Mouse (Mus musculus) lung, postnatal 4 days (tissue): ENCODE data around the gene Olfr1141.

Source experiments
- DNase-seq, 2 experiments: peaks; one replicate each; pipeline ENCODE4 v3.0.0; 2021

The Olfr1141 gene

DNA sequence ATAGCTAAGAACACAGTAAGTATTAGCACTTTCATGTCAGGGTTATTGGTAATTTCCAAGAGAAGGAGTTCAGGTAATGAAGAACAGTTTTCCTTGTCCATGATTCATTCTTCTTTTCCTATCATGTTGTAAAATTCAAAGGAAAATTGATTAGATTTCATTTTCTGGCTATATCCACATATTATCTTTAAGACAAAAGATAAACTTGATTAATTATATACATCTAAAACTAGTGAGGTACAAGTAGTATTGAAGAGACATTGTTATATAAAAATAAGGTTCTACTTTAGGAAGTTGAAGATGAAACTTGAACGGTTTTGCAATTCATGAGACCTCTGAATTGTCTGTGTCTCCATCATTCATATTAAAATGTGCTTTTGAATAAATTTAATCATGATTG lies at the start of gene Olfr1141:
Gene Olfr1141 (minus strand): TSS at position 101 of the 400 bp plus-strand sequence.
- no peak for DNase-seq

DNA sequence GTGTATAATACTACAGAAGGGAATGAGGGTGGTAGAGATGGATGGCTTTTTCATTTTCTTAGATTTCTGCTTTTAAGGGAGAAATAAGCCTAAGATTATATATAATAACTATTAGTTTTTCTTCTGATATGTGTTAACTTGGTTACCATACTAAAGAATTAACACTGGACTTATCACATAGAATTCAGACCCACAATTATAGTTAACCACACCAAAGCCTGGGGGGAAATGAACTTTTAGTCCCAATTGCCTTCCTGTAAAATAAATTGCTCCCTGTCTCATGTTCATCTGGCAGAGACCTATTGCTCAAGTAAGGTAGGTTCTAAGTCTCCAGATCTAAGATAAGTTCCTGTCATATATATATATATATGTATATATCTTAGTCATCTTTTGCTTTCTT lies 46.5 kb upstream of the Olfr1141 start, which contains the start of gene Olfr1143:
Gene Olfr1143 (plus strand): TSS at position 301 of the 400 bp plus-strand sequence.
- no peak for DNase-seq

DNA sequence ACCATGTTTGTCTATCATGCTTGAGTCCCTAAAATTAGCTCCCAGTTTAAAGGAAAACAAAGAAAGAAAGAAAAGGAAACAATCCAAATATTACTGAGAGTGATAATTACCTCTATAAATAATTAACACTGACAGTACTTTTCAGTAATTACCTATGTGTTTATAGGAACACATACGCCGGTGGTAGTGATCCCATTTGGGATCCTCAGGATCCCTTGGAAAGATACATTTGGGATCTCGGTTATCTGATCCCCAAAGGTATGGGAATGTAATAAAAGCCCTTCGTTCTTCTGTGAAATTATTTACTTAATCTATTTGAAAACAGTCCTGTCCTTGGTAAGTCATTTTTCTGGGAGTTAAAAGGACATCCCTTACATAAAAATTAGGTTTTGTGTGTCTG lies 25.4 kb upstream of the Olfr1141 start, which contains the start of gene Olfr152:
Gene Olfr152 (plus strand): TSS at position 301 of the 400 bp plus-strand sequence.
- DNase-seq: no peak

DNA sequence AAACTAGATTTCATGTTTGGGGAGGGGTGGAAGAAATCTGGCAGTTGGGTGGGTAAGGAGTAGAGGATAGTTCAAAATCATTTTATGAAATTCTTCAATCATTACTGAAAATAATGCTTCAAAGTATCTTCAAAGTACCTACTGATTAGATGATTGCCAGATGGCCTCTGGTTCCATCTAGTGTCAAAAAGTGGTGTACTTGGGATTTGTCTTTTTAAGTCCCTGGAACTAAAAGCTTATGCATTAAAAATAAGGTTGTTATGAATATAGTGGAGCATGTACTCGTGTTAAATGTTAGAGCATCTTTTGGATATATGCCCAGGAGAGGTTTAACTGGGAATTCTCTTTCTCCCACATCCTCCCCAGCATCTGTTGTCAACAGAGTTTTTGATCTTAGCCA lies 22.4 kb upstream of the Olfr1141 start:
- DNase-seq: no peak

DNA sequence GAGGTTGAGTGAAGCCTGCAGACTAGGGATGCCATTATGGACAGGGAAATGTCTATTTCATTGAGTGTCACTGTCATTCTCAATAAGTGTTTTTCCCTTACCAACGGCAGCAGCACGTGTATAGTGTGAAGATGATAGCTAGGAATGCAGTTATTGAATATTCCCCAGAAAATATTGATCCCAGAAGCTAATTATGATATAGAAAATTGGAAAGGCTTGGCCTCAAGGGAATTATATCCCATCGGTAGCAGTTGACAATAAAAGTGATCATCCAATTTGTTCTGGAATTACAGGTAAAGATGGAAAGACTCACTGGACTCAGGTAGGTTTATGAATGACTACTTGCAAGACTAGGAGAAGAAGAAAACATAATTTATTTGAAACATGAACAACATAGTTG lies 10.3 kb downstream of the Olfr1141 start, which contains the start of gene Olfr1140:
Gene Olfr1140 (plus strand): TSS at position 301 of the 400 bp plus-strand sequence.
- no peak for DNase-seq

DNA sequence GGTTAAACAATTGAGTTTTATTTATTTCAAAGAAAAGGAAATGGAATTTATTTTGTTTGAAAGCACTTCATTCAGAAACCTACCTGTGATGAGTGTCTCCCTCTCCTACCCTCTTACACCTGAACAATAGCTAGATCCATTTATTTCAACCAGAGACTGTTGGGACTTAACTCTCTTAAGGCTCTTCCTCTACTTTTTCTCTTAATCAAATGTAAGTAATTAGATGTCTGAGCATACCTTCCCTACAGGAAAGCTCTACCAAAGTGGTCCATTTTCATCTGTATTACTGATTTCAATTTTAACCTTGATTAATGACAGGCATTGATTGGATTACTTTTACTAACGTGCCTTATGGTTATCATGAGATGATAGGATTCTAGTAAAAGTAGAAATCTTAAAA lies 13.9 kb downstream of the Olfr1141 start, which contains the start of gene Olfr1138:
Gene Olfr1138 (minus strand): TSS at position 101 of the 400 bp plus-strand sequence.
- no peak for DNase-seq

DNA sequence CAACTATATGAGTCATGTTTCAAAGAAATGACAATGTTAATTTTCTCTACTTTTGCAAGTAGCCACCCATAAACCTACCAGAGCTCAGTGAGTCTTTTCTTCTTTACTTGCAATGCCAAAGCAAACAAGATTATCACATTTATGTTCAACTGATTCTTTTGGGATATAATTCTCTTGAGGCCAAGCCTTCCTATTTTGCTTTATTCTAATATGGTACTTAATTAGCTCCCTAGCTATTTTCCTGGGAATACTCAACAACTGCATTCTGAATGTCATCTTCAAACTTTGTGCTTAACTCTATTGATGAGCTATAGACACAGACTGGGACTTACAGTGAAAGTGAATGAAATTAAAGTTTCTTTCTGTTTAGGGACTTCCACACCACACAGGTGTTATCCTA lies 40.7 kb downstream of the Olfr1141 start, which contains the start of gene Olfr1137:
Gene Olfr1137 (minus strand): TSS at position 101 of the 400 bp plus-strand sequence.
- no peak for DNase-seq
